ENCODE assay signal across 25 mouse cellular contexts in genomic region chr17:36912031-36912430, GRCm38 (mm10). TPM values are rescaled to one million over a fixed set of nuclear protein-coding genes. Genes with fewer than 3 reads are reported as not detected.
"Had no signal": no experiment of that assay in that cellular context is flagged by ENCODE, and none has a peak within 500 bp of the region (broad histone marks: within the 10 kb centered on the region; RNA-seq: fewer than 3 reads in every experiment).

No protein-coding gene starts in this region.

- H3K9ac ChIP-seq: lung, embryonic 15.5 days; midbrain, embryonic 13.5 days; midbrain, embryonic 15.5 days; neural tube, embryonic 12.5 days; stomach, embryonic 15.5 days had no signal

- H3K4me2 ChIP-seq: lung, embryonic 15.5 days; midbrain, embryonic 11.5 days; midbrain, embryonic 13.5 days; midbrain, embryonic 15.5 days; neural tube, embryonic 12.5 days; stomach, embryonic 15.5 days had no signal

- H3K4me3 ChIP-seq: lung, embryonic 15.5 days; megakaryocyte, embryonic 14.5 days; midbrain, embryonic 13.5 days; midbrain, embryonic 15.5 days; neural tube, embryonic 12.5 days; stomach, embryonic 15.5 days had no signal

- H3K36me3 ChIP-seq: lung, embryonic 15.5 days; midbrain, embryonic 13.5 days; midbrain, embryonic 15.5 days; neural tube, embryonic 12.5 days; stomach, embryonic 15.5 days had no signal

- H3K4me1 ChIP-seq: lung, embryonic 15.5 days; midbrain, embryonic 13.5 days; midbrain, embryonic 15.5 days; neural tube, embryonic 12.5 days; stomach, embryonic 15.5 days had no signal

- H3K27me3 ChIP-seq: lung, embryonic 15.5 days; midbrain, embryonic 13.5 days; midbrain, embryonic 15.5 days; neural tube, embryonic 12.5 days; stomach, embryonic 15.5 days had no signal

- H3K9me3 ChIP-seq: lung, embryonic 15.5 days; megakaryocyte, embryonic 14.5 days; midbrain, embryonic 13.5 days; midbrain, embryonic 15.5 days; neural tube, embryonic 12.5 days; stomach, embryonic 15.5 days had no signal

- DNase-seq: lung, adult 2 months; lung, postnatal 14 days; lung, postnatal 36 days; right cerebral cortex, postnatal 14 days; thymus, adult 2 months; thymus, postnatal 25 days; thymus, postnatal 4 days had no signal

- H3K27ac ChIP-seq: lung, embryonic 15.5 days; macrophage; midbrain, embryonic 13.5 days; midbrain, embryonic 15.5 days; neural tube, embryonic 12.5 days; stomach, embryonic 15.5 days; stomach, postnatal 0 days had no signal

- ATAC-seq: lung, postnatal 0 days; midbrain, embryonic 13.5 days; midbrain, embryonic 15.5 days had no signal

RNA-seq across cellular contexts. Expression of gene Trim31, which starts 14.1 kb away (rescaled TPM):
- total RNA-seq: megakaryocyte progenitor cell, adult 5-6 weeks; midbrain, postnatal 0 days; monocyte, adult 5-6 weeks; neutrophil, adult 5-6 weeks had no signal
- polyA plus RNA-seq: lung, adult 2 months; lung, postnatal 0 days; macrophage; midbrain, embryonic 11.5 days; midbrain, embryonic 13.5 days; midbrain, embryonic 15.5 days; midbrain, postnatal 0 days; neural tube, embryonic 12.5 days; neural tube, embryonic 14.5 days; spleen, adult 2 months; testis, adult 2 months; urinary bladder, adult 2 months had no signal

RNA-seq across cellular contexts. Expression of gene Trim40, which starts 22.1 kb away (rescaled TPM):
- total RNA-seq: megakaryocyte progenitor cell, adult 5-6 weeks; midbrain, postnatal 0 days; monocyte, adult 5-6 weeks; neutrophil, adult 5-6 weeks had no signal
- polyA plus RNA-seq: lung, embryonic 15.5 days; lung, postnatal 0 days; macrophage; midbrain, embryonic 11.5 days; midbrain, embryonic 13.5 days; midbrain, embryonic 15.5 days; neural tube, embryonic 12.5 days; neural tube, embryonic 14.5 days; testis, adult 2 months had no signal

RNA-seq across cellular contexts. Expression of gene Rnf39, which starts 30.7 kb away (rescaled TPM):
- total RNA-seq: megakaryocyte progenitor cell, adult 5-6 weeks; monocyte, adult 5-6 weeks had no signal
- polyA plus RNA-seq: macrophage had no signal

RNA-seq across cellular contexts. Expression of gene Trim10, which starts 42.7 kb away (rescaled TPM):
- polyA plus RNA-seq: macrophage; testis, adult 2 months; thymus, adult 2 months had no signal
